In genomic region chr2:155683821-155684220, GRCm38 (mm10) we compare ENCODE assay signal across 38 mouse cellular contexts. TPM values are rescaled to one million over a fixed set of nuclear protein-coding genes. Genes with fewer than 3 reads are reported as not detected.
"Had no signal": no experiment of that assay in that cellular context is flagged by ENCODE, and none has a peak within 500 bp of the region (broad histone marks: within the 10 kb centered on the region; RNA-seq: fewer than 3 reads in every experiment).

No protein-coding gene starts in this region.

- H3K9ac ChIP-seq: limb, embryonic 12.5 days; limb, embryonic 13.5 days; limb, embryonic 15.5 days; liver, embryonic 12.5 days; liver, embryonic 13.5 days; liver, embryonic 14.5 days; liver, embryonic 15.5 days; liver, postnatal 0 days; lung, embryonic 14.5 days; lung, embryonic 15.5 days; midbrain, embryonic 12.5 days; midbrain, embryonic 13.5 days; midbrain, embryonic 15.5 days; neural tube, embryonic 12.5 days had no signal

- H3K4me2 ChIP-seq: limb, embryonic 12.5 days; limb, embryonic 13.5 days; limb, embryonic 15.5 days; liver, embryonic 11.5 days; liver, embryonic 12.5 days; liver, embryonic 13.5 days; liver, embryonic 15.5 days; lung, embryonic 14.5 days; lung, embryonic 15.5 days; midbrain, embryonic 12.5 days; midbrain, embryonic 13.5 days; midbrain, embryonic 15.5 days; neural tube, embryonic 12.5 days had no signal

- H3K27me3 ChIP-seq: limb, embryonic 12.5 days; limb, embryonic 13.5 days; limb, embryonic 15.5 days; liver, embryonic 12.5 days; liver, embryonic 13.5 days; liver, embryonic 15.5 days; lung, embryonic 15.5 days; megakaryocyte, embryonic 14.5 days; midbrain, embryonic 12.5 days; midbrain, embryonic 13.5 days; midbrain, embryonic 15.5 days; neural tube, embryonic 12.5 days had no signal

- H3K27ac ChIP-seq: left cerebral cortex, adult 2 months; limb, embryonic 10.5 days; limb, embryonic 12.5 days; limb, embryonic 13.5 days; limb, embryonic 15.5 days; liver, embryonic 12.5 days; liver, embryonic 13.5 days; liver, embryonic 14.5 days; liver, embryonic 15.5 days; lung, embryonic 15.5 days; macrophage; midbrain, embryonic 10.5 days; midbrain, embryonic 12.5 days; midbrain, embryonic 13.5 days; midbrain, embryonic 15.5 days; neural tube, embryonic 12.5 days had no signal

- H3K4me3 ChIP-seq: left cerebral cortex, adult 2 months; limb, embryonic 10.5 days; limb, embryonic 12.5 days; limb, embryonic 13.5 days; limb, embryonic 15.5 days; liver, embryonic 12.5 days; liver, embryonic 13.5 days; liver, embryonic 15.5 days; lung, embryonic 15.5 days; midbrain, embryonic 10.5 days; midbrain, embryonic 12.5 days; midbrain, embryonic 13.5 days; midbrain, embryonic 15.5 days; myocyte; neural tube, embryonic 12.5 days had no signal

- H3K9me3 ChIP-seq: limb, embryonic 10.5 days; limb, embryonic 12.5 days; limb, embryonic 13.5 days; limb, embryonic 15.5 days; liver, embryonic 12.5 days; liver, embryonic 13.5 days; liver, embryonic 15.5 days; lung, embryonic 15.5 days; megakaryocyte, embryonic 14.5 days; midbrain, embryonic 10.5 days; midbrain, embryonic 12.5 days; midbrain, embryonic 13.5 days; midbrain, embryonic 15.5 days; neural tube, embryonic 12.5 days had no signal

- H3K36me3 ChIP-seq: midbrain, embryonic 15.5 days had no signal

- H3K4me1 ChIP-seq: limb, embryonic 10.5 days; limb, embryonic 12.5 days; limb, embryonic 13.5 days; lung, embryonic 15.5 days; neural tube, embryonic 12.5 days had no signal

- ATAC-seq: liver, embryonic 12.5 days; liver, postnatal 0 days; lung, postnatal 0 days; midbrain, embryonic 13.5 days; midbrain, embryonic 15.5 days had no signal

- DNase-seq: left cerebral cortex, postnatal 4 days; liver; liver, embryonic 13.5 days; liver, postnatal 0 days; lung, adult 18-20 months; lung, adult 2 months; lung, embryonic 14.5 days; lung, postnatal 10 days; lung, postnatal 14 days; lung, postnatal 36 days; lung, postnatal 4 days; midbrain, embryonic 14.5 days had no signal

RNA-seq across cellular contexts. Expression of gene Gm17581, which starts 51.8 kb away (rescaled TPM):
- polyA plus RNA-seq: limb, embryonic 10.5 days; limb, embryonic 11.5 days; limb, embryonic 12.5 days; limb, embryonic 13.5 days; limb, embryonic 14.5 days; limb, embryonic 15.5 days; liver, adult 2 months; liver, embryonic 11.5 days; liver, embryonic 12.5 days; liver, embryonic 13.5 days; liver, embryonic 14.5 days; liver, embryonic 15.5 days; liver, embryonic 16.5 days; liver, postnatal 0 days; lung, adult 2 months; lung, embryonic 14.5 days; lung, embryonic 15.5 days; lung, embryonic 16.5 days; lung, postnatal 0 days; macrophage; midbrain, embryonic 10.5 days; midbrain, embryonic 12.5 days; midbrain, embryonic 13.5 days; midbrain, embryonic 14.5 days; midbrain, embryonic 15.5 days; midbrain, postnatal 0 days; myocyte; neural tube, embryonic 11.5 days; neural tube, embryonic 12.5 days had no signal
